Mouse (Mus musculus): ENCODE measurements around the gene Klf13. TPM values are rescaled to one million over a fixed set of nuclear protein-coding genes. Genes with fewer than 3 reads are reported as not detected.

Klf13 gene
- polyA plus RNA-seq (2014; fragmentation: Illumina TruSeq; extraction: RNeasy Lipid Tissue Mini Kit (QIAGEN cat#74804); ENCODE audit: low read depth, low replicate concordance), result 23.4 TPM

GRCm38 (mm10) chr7:63938914-63939396 is at the start of gene Klf13:
Klf13 (minus strand) TSS chr7:63938915.

GRCm38 (mm10) chr7:63916268-63916907 is 22.3 kb downstream of the Klf13 start, which contains the start of gene E030018B13Rik:
E030018B13Rik (plus strand) TSS chr7:63916857.

Other genes starting within 250 kb of the Klf13 start
- gene E030018B13Rik, start 22.1 kb downstream of the Klf13 start, polyA plus RNA-seq (2014; fragmentation: Illumina TruSeq; extraction: RNeasy Lipid Tissue Mini Kit (QIAGEN cat#74804); ENCODE audit: low read depth, low replicate concordance), result not detected
- 1.5 TPM for gene Trpm1, start 214.9 kb upstream of the Klf13 start, polyA plus RNA-seq (2014; fragmentation: Illumina TruSeq; extraction: RNeasy Lipid Tissue Mini Kit (QIAGEN cat#74804); ENCODE audit: low read depth, low replicate concordance)

Data from adipose tissue, adult 10 weeks (tissue).